Mouse (Mus musculus) cerebellum, adult 2 months (tissue): ENCODE results near the gene Ddx39.

Source experiments
- CTCF ChIP-seq: fragments of 200-500 bp; IDR thresholded peaks from 2 replicates; pipeline ENCODE4 v1.5.1; 2011; ENCODE audit warnings: low read depth, mild to moderate bottlenecking, control low read depth, low read length, moderate library complexity, borderline replicate concordance; ENCODE audit not compliant: insufficient read depth
- POLR2A ChIP-seq: fragments of 200-500 bp; IDR thresholded peaks from 2 replicates; pipeline ENCODE4 v1.6.1; 2011; ENCODE audit warnings: low read length, control low read depth, borderline replicate concordance; ENCODE audit not compliant: insufficient read depth

- TF ChIP-seq POLR2A, result no peak
- no peak for TF ChIP-seq CTCF
Measured at GRCm38 (mm10) chr8:83706411-83706810, 8.6 kb upstream of the Ddx39 start.
